Mouse (Mus musculus) bone marrow macrophage, adult 2 months (primary cell): ENCODE results near the gene Tshr. TPM values are rescaled to one million over a fixed set of nuclear protein-coding genes. Genes with fewer than 3 reads are reported as not detected.

Experiments used
- H3K27ac ChIP-seq: 2 replicates; pipeline ENCODE4 v1.5.1; 2012; ENCODE audit warnings: low read depth, low read length; ENCODE audit not compliant: insufficient read depth
- H3K4me1 ChIP-seq: 2 replicates; pipeline ENCODE4 v1.6.1; 2012; ENCODE audit warnings: low read length; ENCODE audit not compliant: control insufficient read depth, insufficient read depth
- H3K4me3 ChIP-seq: 2 replicates; pipeline ENCODE4 v1.5.1; 2012; ENCODE audit warnings: mild to moderate bottlenecking, low read length, moderate library complexity; ENCODE audit not compliant: insufficient read depth
- CTCF ChIP-seq: IDR thresholded peaks from 2 replicates; pipeline ENCODE4 v1.5.1; 2012; ENCODE audit warnings: low read depth, mild to moderate bottlenecking, low read length, moderate library complexity
- POLR2A ChIP-seq: IDR thresholded peaks from 2 replicates; pipeline ENCODE4 v1.6.1; 2012; ENCODE audit warnings: mild to moderate bottlenecking, low read depth, low read length, borderline replicate concordance
- polyA plus RNA-seq: library from polyadenylated mRNA; stranded (reverse); fragments of >200 nt; gene quantifications from 2 replicates; pipeline ENCODE4 v1.2.4, GENCODE M21; 2012; ENCODE audit not compliant: missing spikeins, insufficient read depth, insufficient read length

Gene Tshr
- polyA plus RNA-seq, 1 experiment, result not detected

DNA sequence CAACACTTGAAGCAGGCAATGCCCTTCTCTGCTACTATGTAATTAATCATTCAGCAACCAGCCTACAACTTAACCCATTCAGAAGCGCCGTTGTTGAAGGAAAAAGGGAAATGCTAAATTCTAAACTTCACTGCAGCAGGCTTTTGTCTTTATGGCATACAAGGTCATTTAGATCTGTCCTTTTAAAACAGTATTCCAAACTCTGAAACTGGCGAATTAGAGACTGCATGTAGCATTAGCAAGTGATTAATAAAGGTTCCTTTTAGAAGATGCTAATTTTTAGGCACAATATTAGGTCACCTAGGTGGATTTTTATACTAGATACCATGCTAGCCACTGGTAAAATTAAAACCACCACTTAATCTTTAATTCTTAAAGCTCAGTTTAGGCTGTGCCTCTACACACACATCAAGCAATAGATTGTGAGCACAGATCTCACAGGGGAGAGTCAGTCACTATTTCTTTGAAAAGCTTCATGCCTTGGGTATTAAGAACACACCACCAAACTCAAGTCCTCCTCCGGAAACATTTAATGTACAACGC, 203.2 kb downstream of the Tshr start:
- peaks cover 34% of the 10 kb centered on the region for H3K4me1 ChIP-seq
- peak overlapping the region; percentile 54 for H3K27ac ChIP-seq
- H3K4me3 ChIP-seq, result peak overlapping the region; percentile 55
- TF ChIP-seq POLR2A (no peak), CTCF (no peak)

DNA sequence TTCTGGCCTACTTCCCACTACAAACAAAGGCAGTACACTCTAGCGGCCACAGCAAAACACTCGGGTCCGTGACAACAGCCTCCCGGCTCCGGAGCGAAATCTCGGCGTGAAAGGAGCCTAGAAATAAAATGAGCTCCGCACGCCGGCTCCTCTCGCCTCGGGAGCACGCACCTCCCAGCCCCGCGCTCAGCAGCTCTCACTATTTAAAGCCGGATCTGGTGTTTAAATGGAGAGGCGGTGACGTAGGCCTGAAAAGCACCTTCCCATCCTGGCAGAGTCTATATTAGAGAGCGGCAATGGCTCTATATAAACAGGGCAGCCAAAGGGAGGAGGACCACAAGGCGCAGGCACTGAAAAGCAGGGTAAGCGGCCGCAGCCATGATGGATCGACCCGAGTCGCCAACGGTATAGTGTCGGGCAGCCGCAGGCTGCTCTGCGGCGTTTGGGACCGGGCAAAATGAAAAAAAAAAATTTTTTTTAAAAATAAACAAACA, 203.9 kb downstream of the Tshr start:
- Histone ChIP-seq H3K27ac (peak overlapping the region; percentile 78), H3K4me1 (peaks cover 31% of the 10 kb centered on the region), H3K4me3 (peak overlapping the region; percentile 55)
- no peak for TF ChIP-seq CTCF
- TF ChIP-seq POLR2A, result peak; percentile 96

DNA sequence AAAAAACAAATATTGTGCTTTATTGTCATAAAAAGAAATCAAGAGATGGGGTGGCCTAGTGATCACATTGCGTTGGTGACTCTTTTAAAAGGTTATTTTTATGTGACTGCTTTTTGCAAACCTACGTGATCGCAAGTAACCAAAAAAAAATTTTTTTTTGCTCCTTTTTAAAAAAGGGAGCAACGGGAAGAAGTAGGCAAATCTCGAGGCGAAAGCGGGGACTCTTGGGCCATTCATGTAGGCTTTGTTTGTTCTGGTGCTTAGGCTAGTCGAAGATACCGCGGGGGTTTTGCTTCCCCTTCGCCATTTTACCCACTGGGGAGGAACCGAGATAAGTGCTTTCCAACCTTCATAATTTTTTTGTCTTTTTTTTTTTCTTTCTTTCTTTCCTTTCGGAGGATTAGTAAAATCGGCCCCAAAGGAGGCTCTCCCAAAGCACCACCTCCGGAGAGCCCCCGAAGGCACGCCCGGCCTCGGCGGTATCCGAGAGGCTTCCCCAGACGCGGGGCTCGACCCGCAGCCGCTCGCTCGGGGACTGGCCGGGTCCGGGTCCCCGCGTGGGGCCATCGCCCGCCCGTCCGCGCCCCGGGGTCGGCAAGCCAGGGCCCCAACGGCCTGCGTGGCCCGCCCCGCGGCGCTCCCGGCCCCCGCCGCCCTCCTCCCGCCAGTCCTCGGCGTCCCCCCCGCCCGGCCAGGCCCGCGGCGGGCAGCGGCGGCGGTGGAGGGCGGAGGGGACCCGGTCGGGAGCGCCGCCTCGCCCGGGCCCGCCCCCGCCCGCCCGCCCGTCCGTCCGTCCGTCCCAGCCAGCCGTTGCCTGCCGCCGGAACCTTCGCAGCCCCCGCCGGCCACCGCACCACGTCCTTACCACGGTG, 204.5 kb downstream of the Tshr start:
- Histone ChIP-seq H3K4me1 (peaks cover 31% of the 10 kb centered on the region), H3K27ac (peak overlapping the region; percentile 96), H3K4me3 (peak overlapping the region; percentile 73)
- TF ChIP-seq CTCF (no peak), POLR2A (no peak)

DNA sequence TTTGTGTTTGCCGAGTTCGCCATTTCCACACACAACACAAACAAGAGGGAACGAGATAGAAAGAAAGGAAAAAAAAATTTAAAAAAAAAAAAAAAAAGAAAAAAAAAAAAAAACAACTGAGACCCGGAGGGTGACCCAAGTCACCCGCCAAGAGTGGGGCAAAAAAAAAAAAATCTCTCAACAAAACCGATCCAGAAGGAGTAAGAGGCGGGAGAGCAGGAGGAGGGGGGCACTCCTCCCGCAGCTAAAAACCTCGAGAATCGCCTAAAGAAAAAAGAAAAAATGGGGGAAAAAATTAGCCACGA, 205.1 kb downstream of the Tshr start:
- TF ChIP-seq POLR2A, result no peak
- no peak for TF ChIP-seq CTCF
- H3K4me3 ChIP-seq, result peak overlapping the region; percentile 73
- H3K27ac ChIP-seq, result peak overlapping the region; percentile 96
- H3K4me1 ChIP-seq, result peaks cover 30% of the 10 kb centered on the region

GRCm38 (mm10) chr12:91589847-91590690, 205.7 kb downstream of the Tshr start, which contains the start of gene Gtf2a1:
Gtf2a1 (minus strand) TSS chr12:91590487.
- TF ChIP-seq POLR2A (peak; percentile 100), CTCF (no peak)
- peak within 1 kb of the TSS; percentile 98 for H3K4me3 ChIP-seq
- H3K4me1 ChIP-seq, result peaks cover 27% of the 10 kb centered on the region
- H3K27ac ChIP-seq, result peak within 1 kb of the TSS; percentile 100

GRCm38 (mm10) chr12:91590716-91591115, 206.4 kb downstream of the Tshr start:
- Histone ChIP-seq H3K27ac (peak overlapping the region; percentile 100), H3K4me3 (peak overlapping the region; percentile 98), H3K4me1 (peaks cover 23% of the 10 kb centered on the region)
- no peak for TF ChIP-seq CTCF
- TF ChIP-seq POLR2A, result no peak

DNA sequence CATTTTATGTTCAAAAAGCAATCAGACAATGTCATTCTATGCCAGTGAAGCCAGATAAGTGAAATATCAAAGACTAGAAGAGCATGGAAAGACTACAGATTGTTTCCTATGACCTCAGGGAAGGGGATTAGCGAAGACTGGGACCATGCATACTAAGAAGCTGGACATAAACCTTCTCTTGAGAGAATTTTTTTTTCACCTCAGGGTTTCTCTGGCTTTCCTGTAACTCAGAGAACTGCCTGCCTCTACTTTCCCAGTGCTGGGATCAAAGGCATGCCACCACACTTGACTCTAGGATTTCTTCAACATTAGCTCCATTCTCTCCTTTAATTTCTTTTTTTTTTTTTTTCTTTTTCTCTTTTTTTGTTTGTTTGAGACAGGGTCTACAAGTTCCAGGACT, 206.8 kb downstream of the Tshr start:
- TF ChIP-seq CTCF (no peak), POLR2A (no peak)
- Histone ChIP-seq H3K4me3 (peak overlapping the region; percentile 98), H3K27ac (peak overlapping the region; percentile 100), H3K4me1 (peaks cover 20% of the 10 kb centered on the region)

GRCm38 (mm10) chr12:91592128-91592527, 207.8 kb downstream of the Tshr start:
- peak overlapping the region; percentile 100 for H3K27ac ChIP-seq
- no peak for TF ChIP-seq CTCF
- TF ChIP-seq POLR2A, result no peak

More at GRCm38 (mm10) chr12:91592128-91592527, 207.8 kb downstream of the Tshr start:
- peaks cover 18% of the 10 kb centered on the region for H3K4me1 ChIP-seq
- no peak overlapping the region for H3K4me3 ChIP-seq

Other genes with a start within 250 kb of the Tshr start
- 21.0 and 26.0 TPM in 2 replicates for gene Cep128, start 154 bp upstream of the Tshr start, polyA plus RNA-seq
- 46.6 and 54.9 TPM in 2 replicates for gene Gtf2a1, start 205.9 kb downstream of the Tshr start, polyA plus RNA-seq